Comparison of ENCODE assay signal across 15 mouse cellular contexts in the genomic region with DNA sequence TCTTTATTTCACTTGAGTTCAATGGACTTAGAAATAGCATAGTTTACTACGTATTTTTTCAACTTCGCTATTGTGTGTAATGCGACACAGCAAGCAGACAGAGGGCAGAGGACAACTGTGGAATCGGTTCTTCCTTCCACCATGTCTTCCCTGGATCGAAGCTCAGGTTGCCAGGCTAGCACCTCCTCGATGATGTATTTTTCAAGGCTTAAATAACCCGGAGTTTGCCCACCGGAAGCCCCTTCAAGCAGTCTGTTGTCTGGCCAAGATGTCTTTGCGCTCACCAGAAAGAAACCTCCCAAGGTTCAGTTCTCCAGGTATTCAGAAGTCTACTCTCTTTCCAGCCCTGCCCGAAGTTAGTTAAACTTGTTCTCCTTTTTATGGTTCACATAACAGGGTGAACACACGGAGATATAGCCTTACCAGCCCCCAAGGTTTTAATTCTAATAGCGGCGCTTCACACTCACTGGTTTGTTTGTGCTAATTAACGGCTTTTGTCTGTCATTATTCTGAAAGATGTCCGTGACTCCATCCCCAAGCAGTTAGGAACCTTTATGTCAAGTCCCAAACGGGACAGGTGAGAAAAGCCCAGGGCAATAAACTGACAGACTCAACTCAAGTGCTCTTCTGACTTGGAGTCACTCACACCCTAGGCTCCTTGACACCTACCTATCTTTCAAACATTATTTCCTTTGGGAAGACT. TPM values are rescaled to one million over a fixed set of nuclear protein-coding genes. Genes with fewer than 3 reads are reported as not detected.
DNase-seq lines count a peak whose midpoint lies in the region; ATAC-seq lines count a peak whose summit lies in the region.
"Had no signal": no experiment of that assay in that cellular context is flagged by ENCODE, and none has a peak within 500 bp of the region (broad histone marks: within the 10 kb centered on the region; RNA-seq: fewer than 3 reads in every experiment).

No protein-coding gene starts in this region.

- 18% methylated on average over 16 of the region's 16 CpGs for WGBS in hindbrain, embryonic 11.5 days
- 16% methylated on average over 16 of the region's 16 CpGs for WGBS in hindbrain, embryonic 10.5 days
- 18% methylated on average over 16 of the region's 16 CpGs for WGBS in midbrain, embryonic 11.5 days
- WGBS in midbrain, embryonic 16.5 days = 16% methylated on average over 16 of the region's 16 CpGs
- 23% methylated on average over 16 of the region's 16 CpGs for WGBS in liver, embryonic 15.5 days (ENCODE audit: insufficient replicate concordance)

- 0 out of 2 replicates have a peak, but pooled peaks cover 2% of the 10 kb centered on the region for H3K4me1 ChIP-seq in hindbrain, embryonic 11.5 days (replicated peaks; ENCODE audit: control insufficient read depth, insufficient read depth, low read length)
- H3K4me1 ChIP-seq in hindbrain, embryonic 10.5 days (replicated peaks) = peaks cover 18% of the 10 kb centered on the region
- peaks cover 8% of the 10 kb centered on the region for H3K4me1 ChIP-seq in midbrain, embryonic 11.5 days (ENCODE audit: control insufficient read depth, insufficient read depth, low read length)
- peaks cover 7% of the 10 kb centered on the region; the same call in 1 of the 2 replicates for H3K4me1 ChIP-seq in midbrain, embryonic 16.5 days (ENCODE audit: control insufficient read depth, insufficient read depth, low read length)
- peaks cover 38% of the 10 kb centered on the region for H3K4me1 ChIP-seq in liver, embryonic 15.5 days (replicated peaks)

- no peak overlapping the region for H3K4me2 ChIP-seq in hindbrain, embryonic 11.5 days (replicated peaks; ENCODE audit: low read depth, low read length)
- no peak overlapping the region for H3K4me2 ChIP-seq in midbrain, embryonic 11.5 days
- no peak overlapping the region for H3K4me2 ChIP-seq in midbrain, embryonic 16.5 days (ENCODE audit: low read length)
- H3K4me2 ChIP-seq in liver, embryonic 15.5 days = peak overlapping the region; percentile 79

- H3K36me3 ChIP-seq in hindbrain, embryonic 11.5 days (ENCODE audit: control insufficient read depth, insufficient read depth, low read length) = no peaks in the 10 kb centered on the region
- no peaks in the 10 kb centered on the region for H3K36me3 ChIP-seq in hindbrain, embryonic 10.5 days
- no peaks in the 10 kb centered on the region for H3K36me3 ChIP-seq in midbrain, embryonic 11.5 days (ENCODE audit: control insufficient read depth, insufficient read depth, low read length)
- no peaks in the 10 kb centered on the region for H3K36me3 ChIP-seq in midbrain, embryonic 16.5 days (ENCODE audit: control insufficient read depth, insufficient read depth, low read length)
- H3K36me3 ChIP-seq in liver, embryonic 15.5 days (replicated peaks) = no peaks in the 10 kb centered on the region
- H3K36me3 ChIP-seq: midbrain, embryonic 15.5 days; neural tube, embryonic 13.5 days had no signal

- DNase-seq in embryo, embryonic 9.5 days (ENCODE audit: extremely low spot score) = peak; percentile 14
- DNase-seq in embryo, embryonic 10.5 days (ENCODE audit: low spot score) = no peak
- DNase-seq in hindbrain, embryonic 11.5 days (ENCODE audit: low spot score) = peak; percentile 47
- DNase-seq in hindbrain, embryonic 10.5 days (ENCODE audit: low spot score) = no peak
- peak; percentile 92 for DNase-seq in midbrain, embryonic 11.5 days (ENCODE audit: low spot score, missing footprints)
- no peak for DNase-seq in right cerebral cortex, postnatal 10 days (ENCODE audit: low spot score in 2 of 2)
- DNase-seq: cerebellum, postnatal 36 days; gastrocnemius, postnatal 25 days; right cerebral cortex, adult 18-20 months; thymus, postnatal 25 days had no signal

- H3K27ac ChIP-seq in hindbrain, embryonic 11.5 days (ENCODE audit: low read depth, low read length) = no peak overlapping the region
- H3K27ac ChIP-seq in hindbrain, embryonic 10.5 days = no peak overlapping the region
- H3K27ac ChIP-seq in midbrain, embryonic 11.5 days (ENCODE audit: low read depth, low read length) = no peak overlapping the region
- H3K27ac ChIP-seq in midbrain, embryonic 16.5 days (ENCODE audit: low read length) = no peak overlapping the region
- H3K27ac ChIP-seq in liver, embryonic 15.5 days (replicated peaks) = no peak overlapping the region
- H3K27ac ChIP-seq: left cerebral cortex, adult 2 months; midbrain, embryonic 15.5 days; neural tube, embryonic 13.5 days had no signal

- H3K4me3 ChIP-seq in hindbrain, embryonic 11.5 days (ENCODE audit: low read depth, low read length) = no peak overlapping the region
- no peak overlapping the region for H3K4me3 ChIP-seq in hindbrain, embryonic 10.5 days
- H3K4me3 ChIP-seq in midbrain, embryonic 11.5 days (ENCODE audit: low read depth, low read length) = no peak overlapping the region
- no peak overlapping the region for H3K4me3 ChIP-seq in midbrain, embryonic 16.5 days (ENCODE audit: low read depth, low read length)
- peak overlapping the region; percentile 66 for H3K4me3 ChIP-seq in liver, embryonic 15.5 days (replicated peaks)
- H3K4me3 ChIP-seq: left cerebral cortex, adult 2 months had no signal

- no peaks in the 10 kb centered on the region for H3K9me3 ChIP-seq in hindbrain, embryonic 11.5 days (ENCODE audit: control insufficient read depth, low read length)
- H3K9me3 ChIP-seq in hindbrain, embryonic 10.5 days = no peaks in the 10 kb centered on the region
- H3K9me3 ChIP-seq in midbrain, embryonic 11.5 days (ENCODE audit: control insufficient read depth, low read length) = no peaks in the 10 kb centered on the region
- no peaks in the 10 kb centered on the region for H3K9me3 ChIP-seq in midbrain, embryonic 16.5 days (replicated peaks; ENCODE audit: control insufficient read depth, low read length, poor library complexity, severe bottlenecking)
- no peaks in the 10 kb centered on the region for H3K9me3 ChIP-seq in liver, embryonic 15.5 days (replicated peaks)
- H3K9me3 ChIP-seq: midbrain, embryonic 15.5 days; neural tube, embryonic 13.5 days had no signal

- H3K9ac ChIP-seq in hindbrain, embryonic 11.5 days (ENCODE audit: low read depth, low read length) = no peak overlapping the region
- no peak overlapping the region for H3K9ac ChIP-seq in midbrain, embryonic 11.5 days (ENCODE audit: low read length)
- H3K9ac ChIP-seq in midbrain, embryonic 16.5 days (ENCODE audit: low read depth, low read length) = no peak overlapping the region
- H3K9ac ChIP-seq in liver, embryonic 15.5 days = no peak overlapping the region
- H3K9ac ChIP-seq: midbrain, embryonic 15.5 days; neural tube, embryonic 13.5 days had no signal

- ATAC-seq in hindbrain, embryonic 11.5 days (ENCODE audit: low FRiP score) = no peak
- no peak for ATAC-seq in midbrain, embryonic 11.5 days (ENCODE audit: low FRiP score)
- no peak for ATAC-seq in midbrain, embryonic 16.5 days
- no peak for ATAC-seq in liver, embryonic 15.5 days (ENCODE audit: insufficient read depth)

- peaks cover 54% of the 10 kb centered on the region for H3K27me3 ChIP-seq in hindbrain, embryonic 11.5 days (ENCODE audit: control insufficient read depth, insufficient read depth, low read length)
- H3K27me3 ChIP-seq in hindbrain, embryonic 10.5 days (ENCODE audit: insufficient read depth, poor library complexity, severe bottlenecking) = peaks cover 79% of the 10 kb centered on the region
- H3K27me3 ChIP-seq in midbrain, embryonic 11.5 days (ENCODE audit: control insufficient read depth, insufficient read depth, low read length) = peaks cover 62% of the 10 kb centered on the region
- peaks cover 63% of the 10 kb centered on the region for H3K27me3 ChIP-seq in midbrain, embryonic 16.5 days (ENCODE audit: control insufficient read depth, insufficient read depth, low read depth, low read length)
- H3K27me3 ChIP-seq in liver, embryonic 15.5 days = peaks cover 86% of the 10 kb centered on the region

RNA-seq across cellular contexts. Expression of a gene that starts 1.6 kb away (rescaled TPM):
- polyA plus RNA-seq in hindbrain, embryonic 11.5 days (2014; fragmentation: Nextera tagmentation; extraction: Ambion mirVana) = 5.5 and 5.8 TPM in 2 replicates
- polyA plus RNA-seq in hindbrain, embryonic 10.5 days (2016; fragmentation: Nextera tagmentation; extraction: Ambion mirVana) = 6.6 and 7.7 TPM in 2 replicates
- polyA plus RNA-seq in midbrain, embryonic 11.5 days (2014; fragmentation: Nextera tagmentation; extraction: Ambion mirVana) = 4.5 and 5.4 TPM in 2 replicates
- polyA plus RNA-seq in midbrain, embryonic 16.5 days (2015; fragmentation: Nextera tagmentation; extraction: Ambion mirVana) = 4.6 TPM in 2 replicates
- 28.5 and 30.3 TPM in 2 replicates for polyA plus RNA-seq in liver, embryonic 15.5 days (2015; fragmentation: Nextera tagmentation; extraction: Ambion mirVana)

RNA-seq across cellular contexts. Expression of a gene that starts 56.8 kb away (rescaled TPM):
- polyA plus RNA-seq in hindbrain, embryonic 11.5 days (2014; fragmentation: Nextera tagmentation; extraction: Ambion mirVana) = 73.5 and 79.9 TPM in 2 replicates
- 60.1 and 80.2 TPM in 2 replicates for polyA plus RNA-seq in hindbrain, embryonic 10.5 days (2016; fragmentation: Nextera tagmentation; extraction: Ambion mirVana)
- polyA plus RNA-seq in midbrain, embryonic 11.5 days (2014; fragmentation: Nextera tagmentation; extraction: Ambion mirVana) = 97.6 and 114 TPM in 2 replicates
- 6.3 and 7.7 TPM in 2 replicates for polyA plus RNA-seq in midbrain, embryonic 16.5 days (2015; fragmentation: Nextera tagmentation; extraction: Ambion mirVana)
- 53.0 and 53.3 TPM in 2 replicates for polyA plus RNA-seq in liver, embryonic 15.5 days (2015; fragmentation: Nextera tagmentation; extraction: Ambion mirVana)

Comparison
In these comparisons a context has a peak if more than half of its experiments do, and no peak if none do; other contexts are left out.
1. DNase-seq: peak in embryo, embryonic 9.5 days (single experiment), hindbrain, embryonic 11.5 days (single experiment) and midbrain, embryonic 11.5 days (single experiment); none in embryo, embryonic 10.5 days (single experiment), hindbrain, embryonic 10.5 days (single experiment) and right cerebral cortex, postnatal 10 days (0 of 2).